Mouse (Mus musculus): ENCODE results near the gene Zfp609.
A peak's percentile ranks its signal among the peaks of the same experiment; 100 is the strongest.
"Not testable (repeated sequence)": the region's sequence is repeated elsewhere in the genome, so short reads cannot be mapped to it uniquely, and the experiment has no call there.

The Zfp609 gene

GRCm38 (mm10) chr9:65667701-65668100, 159.7 kb downstream of the Zfp609 start, which contains the start of gene Oaz2:
Gene Oaz2 (plus strand): TSS chr9:65668001.
- DNase-seq: no peak

GRCm38 (mm10) chr9:65666042-65666441, 161.3 kb downstream of the Zfp609 start:
- peak; percentile 74 to 75 for DNase-seq

GRCm38 (mm10) chr9:65664163-65664562, 163.2 kb downstream of the Zfp609 start:
- DNase-seq: peak; percentile 60 to 65

- DNase-seq: no peak
Observed at GRCm38 (mm10) chr9:65661493-65661892, 165.9 kb downstream of the Zfp609 start.

- no peak for DNase-seq
Observed at GRCm38 (mm10) chr9:65661029-65661428, 166.3 kb downstream of the Zfp609 start.

- no peak for DNase-seq
Observed at GRCm38 (mm10) chr9:65657218-65657617, 170.1 kb downstream of the Zfp609 start.

- no peak for DNase-seq
Observed at GRCm38 (mm10) chr9:65655540-65655939, 171.8 kb downstream of the Zfp609 start.

GRCm38 (mm10) chr9:65654700-65655237, 172.6 kb downstream of the Zfp609 start:
- DNase-seq: no peak

- no peak for DNase-seq
Observed at GRCm38 (mm10) chr9:65653741-65654140, 173.6 kb downstream of the Zfp609 start.

GRCm38 (mm10) chr9:65651957-65652356, 175.4 kb downstream of the Zfp609 start:
- DNase-seq: not testable (repeated sequence)

- no peak for DNase-seq
Observed at GRCm38 (mm10) chr9:65649997-65650396, 177.4 kb downstream of the Zfp609 start.

GRCm38 (mm10) chr9:65648730-65649129, 178.6 kb downstream of the Zfp609 start:
- DNase-seq: no peak

GRCm38 (mm10) chr9:65646782-65647181, 180.6 kb downstream of the Zfp609 start:
- no peak for DNase-seq

GRCm38 (mm10) chr9:65645984-65646383, 181.4 kb downstream of the Zfp609 start:
- DNase-seq: no peak

GRCm38 (mm10) chr9:65644960-65645359, 182.4 kb downstream of the Zfp609 start:
- no peak for DNase-seq

- no peak for DNase-seq
Observed at GRCm38 (mm10) chr9:65642546-65642945, 184.8 kb downstream of the Zfp609 start.
